Mouse (Mus musculus) kidney, embryonic 16.5 days (tissue): ENCODE measurements at regions not wholly inside any gene's neighbourhood (a gene's known extent, or its start where the extent isn't known, plus 50 kb on each side); places are given as distances from the start of the nearest gene placed in this dataset.
A peak's percentile ranks its signal among the peaks of the same experiment; 100 is the strongest.

Experiments
- ATAC-seq: fragments of 200-750 bp; cut with Nextera tagmentation; 2 replicates; pipeline ENCODE4 v1.8.0; 2017; ENCODE audit warnings: moderate TSS enrichment; ENCODE audit not compliant: low FRiP score, low TSS enrichment
- H3K27ac ChIP-seq: fragments of 300-500 bp; sonication (generic); 2 replicates; pipeline ENCODE4 v1.5.1; 2014; ENCODE audit warnings: low read length
- H3K27me3 ChIP-seq: fragments of 300-500 bp; sonication (generic); 2 replicates; pipeline ENCODE4 v1.6.1; 2014; ENCODE audit warnings: low read length, control low read depth, mixed read lengths; ENCODE audit not compliant: insufficient read depth
- H3K36me3 ChIP-seq: fragments of 300-500 bp; sonication (generic); 2 replicates; pipeline ENCODE4 v1.6.1; 2014; ENCODE audit warnings: low read length, control low read depth, mixed read lengths; ENCODE audit not compliant: insufficient read depth
- H3K4me1 ChIP-seq: fragments of 300-500 bp; sonication (generic); 2 replicates; pipeline ENCODE4 v1.6.1; 2014; ENCODE audit warnings: low read length, control low read depth, mixed read lengths; ENCODE audit not compliant: insufficient read depth
- H3K4me2 ChIP-seq: fragments of 300-500 bp; sonication (generic); replicated peaks from 2 replicates; pipeline ENCODE4 v1.6.1; 2014; ENCODE audit warnings: low read depth, low read length
- H3K4me3 ChIP-seq: fragments of 300-500 bp; sonication (generic); 2 replicates; pipeline ENCODE4 v1.5.1; 2014; ENCODE audit warnings: mild to moderate bottlenecking, low read length
- H3K9ac ChIP-seq: fragments of 300-500 bp; sonication (generic); replicated peaks from 2 replicates; pipeline ENCODE4 v1.6.1; 2014; ENCODE audit warnings: low read length
- H3K9me3 ChIP-seq: fragments of 300-500 bp; sonication (generic); 2 replicates; pipeline ENCODE4 v1.6.1; 2016; ENCODE audit warnings: low read length, control low read depth
- WGBS: fragments of 180-500 bp; shearing (Covaris S2); extraction: QIAGEN DNeasy Blood & Tissue Kit; methylation state at CpG from one replicate; pipeline ENCODE4 v1.1.7; 2014; 5-methylcytosine and 5-hydroxymethylcytosine counted together

- Histone ChIP-seq H3K36me3 (no peaks in the 10 kb centered on the region), H3K9ac (no peak overlapping the region), H3K27ac (no peak overlapping the region), H3K27me3 (no peaks in the 10 kb centered on the region), H3K4me3 (no peak overlapping the region), H3K9me3 (no peaks in the 10 kb centered on the region), H3K4me2 (no peak overlapping the region), H3K4me1 (no peaks in the 10 kb centered on the region)
- 84% methylated on average over 5 of the region's 5 CpGs for WGBS
- ATAC-seq: no peak
These were observed 561.1 kb upstream of the Camk1g start for GRCm38 (mm10) chr1:193931131-193931729.

GRCm38 (mm10) chr1:193928607-193929006 lies 558.5 kb upstream of the Camk1g start:
- Histone ChIP-seq H3K27me3 (no peaks in the 10 kb centered on the region), H3K9me3 (no peaks in the 10 kb centered on the region), H3K9ac (no peak overlapping the region), H3K4me3 (no peak overlapping the region), H3K4me1 (no peaks in the 10 kb centered on the region), H3K36me3 (no peaks in the 10 kb centered on the region), H3K4me2 (no peak overlapping the region), H3K27ac (no peak overlapping the region)
- ATAC-seq: no peak
- WGBS: 70% methylated on average over 4 of the region's 4 CpGs

GRCm38 (mm10) chr1:193922756-193923155 lies 552.7 kb upstream of the Camk1g start:
- WGBS: 68% methylated on average over 4 of the region's 4 CpGs
- ATAC-seq: no peak

GRCm38 (mm10) chr1:193919243-193919642 lies 549.1 kb upstream of the Camk1g start:
- Histone ChIP-seq H3K9ac (no peak overlapping the region), H3K4me2 (no peak overlapping the region), H3K36me3 (no peaks in the 10 kb centered on the region), H3K27me3 (no peaks in the 10 kb centered on the region), H3K4me3 (no peak overlapping the region), H3K27ac (no peak overlapping the region), H3K4me1 (no peaks in the 10 kb centered on the region), H3K9me3 (no peaks in the 10 kb centered on the region)
- 36% methylated on average over 3 of the region's 3 CpGs for WGBS
- no peak for ATAC-seq

More at GRCm38 (mm10) chr1:193922756-193923155, 552.7 kb upstream of the Camk1g start:
- Histone ChIP-seq H3K27ac (no peak overlapping the region), H3K27me3 (no peaks in the 10 kb centered on the region), H3K4me1 (no peaks in the 10 kb centered on the region), H3K4me3 (no peak overlapping the region), H3K9ac (no peak overlapping the region), H3K9me3 (no peaks in the 10 kb centered on the region), H3K36me3 (no peaks in the 10 kb centered on the region), H3K4me2 (no peak overlapping the region)

- no peak overlapping the region for H3K4me3 ChIP-seq
These were observed 535.6 kb upstream of the Camk1g start for GRCm38 (mm10) chr1:193905711-193906110.

GRCm38 (mm10) chr1:193894072-193894471 lies 524.0 kb upstream of the Camk1g start:
- no peak for ATAC-seq
- no peaks in the 10 kb centered on the region for H3K27me3 ChIP-seq
- no peaks in the 10 kb centered on the region for H3K4me1 ChIP-seq
- H3K27ac ChIP-seq: no peak overlapping the region
- H3K4me2 ChIP-seq: no peak overlapping the region
- no peak overlapping the region for H3K4me3 ChIP-seq
- H3K36me3 ChIP-seq: no peaks in the 10 kb centered on the region
- no peak overlapping the region for H3K9ac ChIP-seq
- no peaks in the 10 kb centered on the region for H3K9me3 ChIP-seq

More at GRCm38 (mm10) chr1:193905711-193906110, 535.6 kb upstream of the Camk1g start:
- Histone ChIP-seq H3K9me3 (no peaks in the 10 kb centered on the region), H3K27me3 (no peaks in the 10 kb centered on the region), H3K36me3 (no peaks in the 10 kb centered on the region), H3K4me1 (no peaks in the 10 kb centered on the region), H3K27ac (no peak overlapping the region), H3K4me2 (no peak overlapping the region), H3K9ac (no peak overlapping the region)
- no peak for ATAC-seq

GRCm38 (mm10) chr1:193876540-193876939 lies 506.4 kb upstream of the Camk1g start:
- no peaks in the 10 kb centered on the region for H3K36me3 ChIP-seq
- H3K27ac ChIP-seq: no peak overlapping the region
- ATAC-seq: no peak
- H3K9ac ChIP-seq: no peak overlapping the region
- H3K4me1 ChIP-seq: no peaks in the 10 kb centered on the region
- H3K27me3 ChIP-seq: no peaks in the 10 kb centered on the region
- no peak overlapping the region for H3K4me2 ChIP-seq
- WGBS: 74% methylated on average over 2 of the region's 2 CpGs
- H3K4me3 ChIP-seq: no peak overlapping the region
- H3K9me3 ChIP-seq: no peaks in the 10 kb centered on the region

GRCm38 (mm10) chr1:193876121-193876520 lies 506.0 kb upstream of the Camk1g start:
- Histone ChIP-seq H3K36me3 (no peaks in the 10 kb centered on the region), H3K9me3 (no peaks in the 10 kb centered on the region), H3K27me3 (no peaks in the 10 kb centered on the region), H3K4me3 (no peak overlapping the region), H3K4me2 (no peak overlapping the region), H3K4me1 (no peaks in the 10 kb centered on the region), H3K27ac (no peak overlapping the region), H3K9ac (no peak overlapping the region)
- ATAC-seq: no peak

GRCm38 (mm10) chr1:193875287-193875686 lies 505.2 kb upstream of the Camk1g start:
- WGBS: 87% methylated on average over 3 of the region's 3 CpGs
- Histone ChIP-seq H3K27ac (no peak overlapping the region), H3K4me3 (no peak overlapping the region), H3K9me3 (no peaks in the 10 kb centered on the region), H3K4me1 (no peaks in the 10 kb centered on the region), H3K9ac (no peak overlapping the region), H3K36me3 (no peaks in the 10 kb centered on the region), H3K4me2 (no peak overlapping the region), H3K27me3 (no peaks in the 10 kb centered on the region)
- ATAC-seq: no peak

GRCm38 (mm10) chr1:193870731-193871130 lies 500.6 kb upstream of the Camk1g start:
- Histone ChIP-seq H3K4me1 (no peaks in the 10 kb centered on the region), H3K27ac (no peak overlapping the region), H3K9me3 (no peaks in the 10 kb centered on the region), H3K27me3 (no peaks in the 10 kb centered on the region), H3K4me2 (no peak overlapping the region), H3K4me3 (no peak overlapping the region), H3K36me3 (no peaks in the 10 kb centered on the region), H3K9ac (no peak overlapping the region)
- WGBS: 44% methylated on average over 2 of the region's 2 CpGs
- 0 out of 2 replicates have a peak, but pooled peaks have one; percentile 31 for ATAC-seq
